Mouse (Mus musculus): Measurements from ENCODE around the gene Tmem176b.

DNA sequence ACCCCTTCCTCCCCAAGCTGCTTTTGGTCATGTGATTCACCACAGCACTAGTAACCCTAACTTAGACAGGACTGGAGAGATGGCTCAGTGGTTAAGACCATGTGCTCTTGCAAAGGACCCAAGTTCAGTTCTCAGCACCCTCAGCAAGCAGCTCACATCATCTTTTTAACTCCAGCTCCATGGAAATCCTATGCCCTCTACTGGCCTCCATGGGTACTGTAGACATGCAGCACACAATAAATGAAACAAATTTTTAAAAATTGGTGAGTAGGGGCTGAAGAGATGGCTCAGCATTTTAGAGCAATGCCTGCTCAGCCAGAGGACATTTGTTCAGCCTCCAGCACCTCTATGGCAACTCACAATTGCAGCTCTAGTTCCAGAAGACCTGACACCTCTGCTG is 26.3 kb downstream of the Tmem176b start:
- TF ChIP-seq CTCF (IDR thresholded peaks at IDR 0.05; ENCODE audit: control insufficient read depth, insufficient read depth, insufficient replicate concordance, low read depth, low read length) (no peak), POLR2A (IDR thresholded peaks at IDR 0.05; ENCODE audit: control insufficient read depth, low read depth, low read length) (no peak)
